ENCODE assay signal across 19 mouse cellular contexts in the genomic region with DNA sequence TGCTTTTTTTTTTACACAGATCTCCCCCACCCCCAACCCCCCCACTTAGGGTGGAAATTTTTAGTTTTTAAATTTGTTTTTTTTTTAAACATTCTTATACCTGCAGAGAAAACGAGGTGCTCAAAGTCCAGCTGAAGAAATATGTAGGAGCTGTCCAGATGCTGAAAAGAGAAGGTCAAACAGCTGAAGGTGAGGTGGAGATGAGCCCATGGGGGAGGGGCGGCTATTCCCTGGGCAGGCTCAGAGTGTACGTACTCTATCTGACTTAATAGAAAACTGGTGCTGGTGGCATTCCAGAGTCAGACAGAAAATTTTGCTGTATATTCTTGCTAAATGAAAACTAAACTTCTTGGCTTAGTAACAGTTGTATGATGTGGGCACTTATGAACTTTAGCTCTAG.
DNase-seq lines count a peak whose midpoint lies in the region; ATAC-seq and TF ChIP-seq lines count a peak whose summit lies in the region.
"Had no signal": no experiment of that assay in that cellular context is flagged by ENCODE, and none has a peak within 500 bp of the region (broad histone marks: within the 10 kb centered on the region; RNA-seq: fewer than 3 reads in every experiment).

No protein-coding gene starts in this region.

- H3K4me1 ChIP-seq in intestine, postnatal 0 days (replicated peaks; ENCODE audit: control insufficient read depth, insufficient read depth, low read length): peaks cover 10% of the 10 kb centered on the region
- 0 out of 2 replicates have a peak, but pooled peaks cover 4% of the 10 kb centered on the region for H3K4me1 ChIP-seq in intestine, embryonic 16.5 days (ENCODE audit: control insufficient read depth, insufficient read depth, low read length)
- H3K4me1 ChIP-seq in embryonic facial prominence, embryonic 11.5 days (ENCODE audit: control insufficient read depth, insufficient read depth, low read length): no peaks in the 10 kb centered on the region

- no peak overlapping the region for H3K9ac ChIP-seq in intestine, postnatal 0 days (ENCODE audit: low read depth, low read length)
- no peak overlapping the region for H3K9ac ChIP-seq in intestine, embryonic 16.5 days (ENCODE audit: low read depth, low read length)
- H3K9ac ChIP-seq in embryonic facial prominence, embryonic 11.5 days (replicated peaks; ENCODE audit: low read length): no peak overlapping the region
- H3K9ac ChIP-seq: embryonic facial prominence, embryonic 15.5 days; hindbrain, embryonic 13.5 days; lung, embryonic 15.5 days had no signal

- H3K9me3 ChIP-seq in intestine, postnatal 0 days (ENCODE audit: control insufficient read depth): no peaks in the 10 kb centered on the region
- H3K9me3 ChIP-seq in intestine, embryonic 16.5 days (ENCODE audit: control insufficient read depth, low read length): no peaks in the 10 kb centered on the region
- no peaks in the 10 kb centered on the region for H3K9me3 ChIP-seq in embryonic facial prominence, embryonic 11.5 days (replicated peaks; ENCODE audit: control insufficient read depth, low read length)
- H3K9me3 ChIP-seq: embryonic facial prominence, embryonic 15.5 days; hindbrain, embryonic 13.5 days; lung, embryonic 15.5 days had no signal

- H3K4me2 ChIP-seq in intestine, postnatal 0 days (replicated peaks; ENCODE audit: low read depth): no peak overlapping the region
- H3K4me2 ChIP-seq in intestine, embryonic 16.5 days (ENCODE audit: low read depth, low read length): no peak overlapping the region
- no peak overlapping the region for H3K4me2 ChIP-seq in embryonic facial prominence, embryonic 11.5 days (ENCODE audit: low read depth, low read length)
- H3K4me2 ChIP-seq: embryonic facial prominence, embryonic 15.5 days; hindbrain, embryonic 13.5 days; lung, embryonic 15.5 days had no signal

- TF ChIP-seq CTCF in intestine, postnatal 0 days (IDR thresholded peaks at IDR 0.05; ENCODE audit: low read depth): no peak

- H3K27me3 ChIP-seq in intestine, postnatal 0 days (replicated peaks; ENCODE audit: control insufficient read depth, insufficient read depth, low read length): no peaks in the 10 kb centered on the region
- H3K27me3 ChIP-seq in intestine, embryonic 16.5 days (replicated peaks; ENCODE audit: control insufficient read depth, insufficient read depth, low read length): no peaks in the 10 kb centered on the region
- H3K27me3 ChIP-seq in embryonic facial prominence, embryonic 11.5 days (ENCODE audit: control insufficient read depth, insufficient read depth, low read length): no peaks in the 10 kb centered on the region
- H3K27me3 ChIP-seq: embryonic facial prominence, embryonic 15.5 days; hindbrain, embryonic 13.5 days; lung, embryonic 15.5 days had no signal

- 57% methylated on average over 3 of the region's 3 CpGs for WGBS in intestine, postnatal 0 days
- WGBS in intestine, embryonic 16.5 days: 48% methylated on average over 3 of the region's 3 CpGs
- WGBS in embryonic facial prominence, embryonic 11.5 days: 54% methylated on average over 3 of the region's 3 CpGs

- no peaks in the 10 kb centered on the region for H3K36me3 ChIP-seq in intestine, postnatal 0 days (ENCODE audit: control insufficient read depth, insufficient read depth)
- H3K36me3 ChIP-seq in intestine, embryonic 16.5 days (ENCODE audit: control insufficient read depth, insufficient read depth, low read length): no peaks in the 10 kb centered on the region
- H3K36me3 ChIP-seq in embryonic facial prominence, embryonic 11.5 days (replicated peaks; ENCODE audit: control insufficient read depth, insufficient read depth, low read depth, low read length): no peaks in the 10 kb centered on the region
- H3K36me3 ChIP-seq: embryonic facial prominence, embryonic 15.5 days; lung, embryonic 15.5 days had no signal

- no peak overlapping the region; the same call in 1 of the 2 replicates for H3K27ac ChIP-seq in intestine, postnatal 0 days (ENCODE audit: low read depth, low read length)
- H3K27ac ChIP-seq in intestine, embryonic 16.5 days (ENCODE audit: low read length): no peak overlapping the region
- H3K27ac ChIP-seq in embryonic facial prominence, embryonic 11.5 days (replicated peaks; ENCODE audit: low read depth, low read length): no peak overlapping the region
- H3K27ac ChIP-seq: embryonic facial prominence, embryonic 15.5 days; hindbrain, embryonic 13.5 days; lung, embryonic 15.5 days; macrophage had no signal

- ATAC-seq in intestine, postnatal 0 days: 0 out of 2 replicates have a peak, but pooled peaks have one; percentile 21
- ATAC-seq in intestine, embryonic 16.5 days: no peak
- no peak for ATAC-seq in embryonic facial prominence, embryonic 11.5 days (replicated peaks; ENCODE audit: insufficient number of reproducible peaks, low FRiP score, low TSS enrichment, low read depth)

- peak; percentile 63 for DNase-seq in ES-CJ7 (ENCODE audit: low read depth, low spot score)
- peak; percentile 43 for DNase-seq in embryonic facial prominence, embryonic 11.5 days (ENCODE audit: low spot score)
- peak; percentile 84 to 88 for DNase-seq in kidney, postnatal 36 days
- DNase-seq in spleen, postnatal 14 days (ENCODE audit: low spot score in 2 of 2): no peak
- DNase-seq in adrenal gland, postnatal 36 days: no peak
- DNase-seq in urinary bladder, postnatal 14 days (ENCODE audit: low spot score): no peak
- DNase-seq: adrenal gland, postnatal 10 days; cerebellum, adult 18-20 months; cerebellum, postnatal 36 days; gastrocnemius, postnatal 10 days; liver; midbrain, embryonic 14.5 days; thymus, adult 18-20 months had no signal

- no peak overlapping the region for H3K4me3 ChIP-seq in intestine, postnatal 0 days (ENCODE audit: low read depth, low read length)
- H3K4me3 ChIP-seq in intestine, embryonic 16.5 days (ENCODE audit: low read length): no peak overlapping the region
- no peak overlapping the region for H3K4me3 ChIP-seq in embryonic facial prominence, embryonic 11.5 days (ENCODE audit: low read depth, low read length)
- H3K4me3 ChIP-seq: embryonic facial prominence, embryonic 15.5 days; hindbrain, embryonic 13.5 days; lung, embryonic 15.5 days had no signal

Comparison
In these comparisons a context has a peak if more than half of its experiments do, and no peak if none do; other contexts are left out.
1. DNase-seq: peak in ES-CJ7 (single experiment), embryonic facial prominence, embryonic 11.5 days (single experiment) and kidney, postnatal 36 days (2 of 2); none in spleen, postnatal 14 days (0 of 2), adrenal gland, postnatal 36 days (0 of 2) and urinary bladder, postnatal 14 days (single experiment).